Mouse (Mus musculus) limb, embryonic 11.5 days (tissue): ENCODE results near the gene Prmt2. TPM values are rescaled to one million over a fixed set of nuclear protein-coding genes. Genes with fewer than 3 reads are reported as not detected.

Source experiments
- ATAC-seq: fragments of 200-750 bp; cut with Nextera tagmentation; 2 replicates; pipeline ENCODE4 v1.8.0; 2017; ENCODE audit warnings: low read depth; ENCODE audit not compliant: insufficient number of reproducible peaks, low FRiP score, low TSS enrichment
- DNase-seq: peaks from one replicate; pipeline ENCODE4 v3.0.0-alpha.2; 2015; ENCODE audit warnings: low spot score
- H3K27ac ChIP-seq: fragments of 300-500 bp; sonication (generic); replicated peaks from 2 replicates; pipeline ENCODE4 v1.5.1; 2014; ENCODE audit warnings: low read depth, mild to moderate bottlenecking, low read length
- H3K27me3 ChIP-seq: fragments of 300-500 bp; sonication (generic); 2 replicates; pipeline ENCODE4 v1.6.1; 2014; ENCODE audit warnings: mild to moderate bottlenecking, low read length, mixed read lengths; ENCODE audit not compliant: control insufficient read depth, insufficient read depth
- H3K36me3 ChIP-seq: fragments of 300-500 bp; sonication (generic); 2 replicates; pipeline ENCODE4 v1.6.1; 2014; ENCODE audit warnings: mild to moderate bottlenecking, low read length, moderate library complexity, mixed read lengths; ENCODE audit not compliant: control insufficient read depth, insufficient read depth
- H3K4me1 ChIP-seq: fragments of 300-500 bp; sonication (generic); 2 replicates; pipeline ENCODE4 v1.6.1; 2014; ENCODE audit warnings: low read length, mixed read lengths; ENCODE audit not compliant: control insufficient read depth, insufficient read depth
- H3K4me2 ChIP-seq: fragments of 300-500 bp; sonication (generic); 2 replicates; pipeline ENCODE4 v1.6.1; 2014; ENCODE audit warnings: low read depth, mild to moderate bottlenecking, moderate library complexity; ENCODE audit not compliant: severe bottlenecking
- H3K4me3 ChIP-seq: fragments of 300-500 bp; sonication (generic); 2 replicates; pipeline ENCODE4 v1.5.1; 2014; ENCODE audit warnings: low read depth, low read length
- H3K9ac ChIP-seq: fragments of 300-500 bp; sonication (generic); 2 replicates; pipeline ENCODE4 v1.6.1; 2014; ENCODE audit warnings: mild to moderate bottlenecking, low read length
- H3K9me3 ChIP-seq: fragments of 300-500 bp; sonication (generic); 2 replicates; pipeline ENCODE4 v1.6.1; 2016; ENCODE audit warnings: low read length; ENCODE audit not compliant: control insufficient read depth
- WGBS: fragments of 180-500 bp; shearing (Covaris S2); extraction: QIAGEN DNeasy Blood & Tissue Kit; methylation state at CpG from one replicate; pipeline ENCODE4 v1.1.7; 2014; 5-methylcytosine and 5-hydroxymethylcytosine counted together
- polyA plus RNA-seq: library from polyadenylated mRNA; unstranded; fragments of >200 nt; fragmentation: Nextera tagmentation; extraction: Ambion mirVana; gene quantifications from 2 replicates; pipeline ENCODE4 v1.2.1, GENCODE M21; 2014

Prmt2 gene
- polyA plus RNA-seq, 1 experiment from 2014 or later: 49.1 TPM

DNA sequence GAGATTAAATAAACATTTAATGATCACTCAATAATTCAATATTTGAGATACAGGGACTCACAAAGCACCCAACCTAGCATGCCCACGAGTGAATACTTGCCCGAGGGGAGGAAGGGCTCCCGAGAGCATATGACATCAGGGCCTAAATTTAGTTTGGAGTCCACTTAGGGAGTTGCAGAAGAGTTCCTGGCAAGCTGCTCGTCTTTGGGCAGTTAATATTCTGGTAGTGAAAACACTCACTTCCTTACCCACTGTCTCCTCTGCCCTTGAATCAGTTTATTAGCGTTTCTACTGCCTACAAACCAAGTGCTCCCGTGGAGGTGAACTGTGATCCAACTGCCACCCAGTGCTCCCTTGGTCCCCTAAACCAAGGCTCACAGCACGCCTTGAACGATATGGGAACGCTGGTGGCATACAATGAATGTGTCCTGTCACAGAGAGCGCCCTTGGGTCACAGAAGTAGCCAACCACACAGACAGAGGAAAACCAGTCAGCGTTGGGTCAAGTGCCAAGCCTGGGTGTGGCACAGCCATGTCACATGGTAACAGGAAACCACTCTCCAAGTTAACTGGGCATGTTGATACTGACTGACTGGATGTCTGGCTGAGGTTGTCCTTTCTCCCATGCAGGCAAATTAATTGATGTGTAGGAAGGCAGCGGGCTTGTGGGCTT is 20.2 kb upstream of the Prmt2 start:
- H3K27me3 ChIP-seq: no peaks in the 10 kb centered on the region
- H3K4me1 ChIP-seq: no peaks in the 10 kb centered on the region
- no peak overlapping the region for H3K9ac ChIP-seq
- WGBS: 88% methylated on average over 12 of the region's 12 CpGs
- DNase-seq (no peak), ATAC-seq (no peak)
- H3K9me3 ChIP-seq: no peaks in the 10 kb centered on the region
- no peaks in the 10 kb centered on the region for H3K36me3 ChIP-seq
- H3K27ac ChIP-seq: no peak overlapping the region
- H3K4me3 ChIP-seq: no peak overlapping the region
- H3K4me2 ChIP-seq: no peak overlapping the region

DNA sequence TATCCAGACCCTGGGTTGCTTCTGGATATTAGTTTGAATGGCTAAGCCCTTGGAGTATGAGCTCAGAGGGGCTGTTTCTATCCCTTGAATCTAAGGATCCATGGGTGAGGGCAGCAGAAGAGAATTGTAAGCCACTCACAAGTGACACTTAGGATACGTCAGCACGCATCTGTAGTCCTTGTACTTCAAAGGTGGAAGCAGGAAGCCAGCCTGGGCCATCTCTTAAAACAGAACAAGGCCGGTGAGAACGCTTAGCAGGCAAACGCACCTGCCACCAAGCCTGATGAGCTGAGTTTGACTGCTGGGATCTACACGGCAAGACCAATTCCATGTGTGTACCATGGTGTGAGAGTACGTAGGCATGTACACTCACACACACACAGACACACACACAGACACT is 19.6 kb upstream of the Prmt2 start:
- no peaks in the 10 kb centered on the region for H3K9me3 ChIP-seq
- no peak overlapping the region for H3K4me2 ChIP-seq
- H3K9ac ChIP-seq: no peak overlapping the region
- no peaks in the 10 kb centered on the region for H3K27me3 ChIP-seq
- H3K27ac ChIP-seq: no peak overlapping the region
- no peak for DNase-seq
- ATAC-seq: no peak
- H3K4me1 ChIP-seq: no peaks in the 10 kb centered on the region
- WGBS: 89% methylated on average over 7 of the region's 7 CpGs
- H3K4me3 ChIP-seq: no peak overlapping the region
- no peaks in the 10 kb centered on the region for H3K36me3 ChIP-seq

DNA sequence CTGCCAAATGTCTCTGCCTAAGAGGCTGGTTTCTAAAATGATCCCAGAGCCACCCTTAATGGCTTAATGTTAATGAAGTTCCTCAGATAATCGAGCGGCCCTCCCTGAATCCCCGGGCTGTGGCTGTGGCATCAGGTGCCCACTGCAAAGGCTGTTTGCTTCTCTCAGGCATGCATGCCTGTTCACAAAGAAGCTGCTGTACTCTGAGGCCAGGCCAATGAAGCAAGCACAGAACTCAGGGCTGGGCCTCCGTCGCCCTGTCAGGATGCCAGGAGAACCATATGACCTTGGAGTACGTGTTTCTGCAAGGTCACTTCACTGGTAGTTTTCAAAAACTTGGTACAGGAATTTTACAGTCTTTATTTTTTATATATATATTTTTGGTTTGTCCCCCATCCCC is 18.0 kb upstream of the Prmt2 start:
- no peak overlapping the region for H3K27ac ChIP-seq
- no peak overlapping the region for H3K4me2 ChIP-seq
- ATAC-seq (no peak), DNase-seq (no peak)
- no peaks in the 10 kb centered on the region for H3K4me1 ChIP-seq
- no peak overlapping the region for H3K9ac ChIP-seq
- H3K27me3 ChIP-seq: no peaks in the 10 kb centered on the region
- WGBS: 82% methylated on average over 6 of the region's 6 CpGs
- no peak overlapping the region for H3K4me3 ChIP-seq
- H3K9me3 ChIP-seq: no peaks in the 10 kb centered on the region
- H3K36me3 ChIP-seq: no peaks in the 10 kb centered on the region

DNA sequence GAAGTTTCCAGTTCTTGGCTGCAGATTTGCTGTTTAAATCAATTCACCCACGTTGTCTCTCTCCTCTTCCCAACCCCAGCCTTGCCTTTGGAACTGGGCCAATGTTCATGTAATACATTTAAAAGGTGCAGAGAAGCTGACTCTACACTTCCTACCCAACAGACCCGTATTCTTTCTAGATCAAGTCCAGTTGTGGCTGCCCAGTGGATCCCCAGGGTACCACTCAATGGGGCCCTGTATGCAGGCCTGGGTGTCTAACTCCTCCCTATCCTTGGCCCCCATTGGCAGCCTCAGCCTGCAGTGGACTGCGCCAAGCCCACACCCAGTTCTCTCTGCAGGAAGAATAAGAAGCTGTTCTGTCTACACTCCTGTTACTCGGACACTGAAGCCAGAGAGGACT is 15.9 kb upstream of the Prmt2 start, which contains the start of gene S100b:
Gene S100b (plus strand): TSS at position 318 of the 400 bp plus-strand sequence.
- Histone ChIP-seq H3K9ac (no peak within 1 kb of the TSS), H3K4me2 (no peak within 1 kb of the TSS), H3K27ac (no peak within 1 kb of the TSS), H3K36me3 (no peaks in the 10 kb centered on the region), H3K4me1 (no peaks in the 10 kb centered on the region), H3K27me3 (no peaks in the 10 kb centered on the region), H3K4me3 (no peak within 1 kb of the TSS), H3K9me3 (no peaks in the 10 kb centered on the region)
- WGBS: 78% methylated on average over 4 of the region's 4 CpGs
- ATAC-seq: no peak
- no peak for DNase-seq

DNA sequence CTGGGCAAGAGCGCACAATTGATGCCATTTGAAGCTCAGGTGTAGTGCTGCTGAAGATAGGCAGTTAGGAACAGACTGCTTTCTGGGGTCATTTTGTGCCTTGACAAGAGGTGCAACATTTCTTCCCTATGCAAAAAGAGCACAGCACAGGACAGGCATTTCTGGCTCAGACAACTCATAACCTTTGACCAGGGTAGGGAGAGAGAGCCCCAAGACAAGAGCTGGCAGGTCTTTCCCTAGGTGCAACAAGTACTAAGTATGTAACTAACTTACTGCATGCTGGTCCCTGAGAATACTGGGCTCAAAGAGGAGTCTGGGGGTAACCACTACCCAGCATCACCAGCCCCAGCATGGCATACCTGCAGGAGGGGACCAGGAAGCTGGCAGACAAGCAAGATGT is 15.4 kb upstream of the Prmt2 start:
- H3K9ac ChIP-seq: no peak overlapping the region
- WGBS: 94% methylated on average over 1 of the region's 1 CpGs
- H3K4me2 ChIP-seq: no peak overlapping the region
- no peaks in the 10 kb centered on the region for H3K27me3 ChIP-seq
- DNase-seq (no peak), ATAC-seq (no peak)
- H3K4me1 ChIP-seq: no peaks in the 10 kb centered on the region
- H3K9me3 ChIP-seq: no peaks in the 10 kb centered on the region
- H3K4me3 ChIP-seq: no peak overlapping the region
- H3K27ac ChIP-seq: no peak overlapping the region
- no peaks in the 10 kb centered on the region for H3K36me3 ChIP-seq

DNA sequence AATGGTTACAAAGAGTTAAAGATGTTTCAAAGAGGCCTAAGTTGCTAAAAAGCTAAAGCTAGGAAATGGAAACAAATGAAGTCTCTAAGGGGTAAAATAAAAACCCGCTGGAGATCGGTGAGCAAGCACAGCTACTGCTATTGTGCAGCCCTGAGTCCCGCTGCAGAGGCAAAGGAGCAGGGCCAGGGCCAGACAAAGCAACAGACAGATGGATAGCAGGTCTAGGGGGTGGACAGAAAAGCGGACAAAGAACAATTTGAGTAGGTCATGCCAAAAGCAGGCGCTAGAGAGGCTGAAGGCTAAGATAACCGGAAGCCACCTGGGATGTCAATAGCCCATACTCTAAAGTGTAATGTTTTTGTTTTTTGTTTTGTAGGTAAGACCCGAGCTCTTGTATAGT is 13.2 kb upstream of the Prmt2 start:
- no peaks in the 10 kb centered on the region for H3K27me3 ChIP-seq
- 85% methylated on average over 7 of the region's 7 CpGs for WGBS
- no peak for ATAC-seq

DNA sequence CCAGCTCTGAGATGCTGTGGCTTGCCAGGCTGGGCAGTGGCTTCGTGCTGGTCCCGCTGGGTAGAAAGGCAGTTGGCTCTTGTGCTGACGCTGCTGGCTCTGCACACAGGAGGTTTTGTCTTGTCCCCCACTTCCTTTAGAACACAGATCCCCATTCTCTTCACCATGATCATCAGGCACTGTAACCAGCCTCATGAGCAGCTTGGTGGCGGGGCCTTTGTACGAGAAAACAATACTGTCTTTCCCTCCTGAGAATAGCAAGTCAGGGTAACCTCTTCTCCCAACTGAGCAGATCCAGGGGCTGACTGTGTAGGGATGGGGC is 10.9 kb upstream of the Prmt2 start:
- no peak overlapping the region for H3K4me2 ChIP-seq
- H3K9ac ChIP-seq: no peak overlapping the region
- DNase-seq (no peak), ATAC-seq (no peak)
- H3K9me3 ChIP-seq: no peaks in the 10 kb centered on the region
- H3K27me3 ChIP-seq: no peaks in the 10 kb centered on the region
- no peaks in the 10 kb centered on the region for H3K36me3 ChIP-seq
- 88% methylated on average over 5 of the region's 5 CpGs for WGBS
- no peak overlapping the region for H3K4me3 ChIP-seq
- no peaks in the 10 kb centered on the region for H3K4me1 ChIP-seq
- no peak overlapping the region for H3K27ac ChIP-seq

More for the DNA sequence above, 13.2 kb upstream of the Prmt2 start:
- no peak overlapping the region for H3K9ac ChIP-seq
- H3K27ac ChIP-seq: no peak overlapping the region
- no peaks in the 10 kb centered on the region for H3K9me3 ChIP-seq
- DNase-seq: no peak
- H3K4me1 ChIP-seq: no peaks in the 10 kb centered on the region
- H3K36me3 ChIP-seq: no peaks in the 10 kb centered on the region
- no peak overlapping the region for H3K4me3 ChIP-seq
- no peak overlapping the region for H3K4me2 ChIP-seq

DNA sequence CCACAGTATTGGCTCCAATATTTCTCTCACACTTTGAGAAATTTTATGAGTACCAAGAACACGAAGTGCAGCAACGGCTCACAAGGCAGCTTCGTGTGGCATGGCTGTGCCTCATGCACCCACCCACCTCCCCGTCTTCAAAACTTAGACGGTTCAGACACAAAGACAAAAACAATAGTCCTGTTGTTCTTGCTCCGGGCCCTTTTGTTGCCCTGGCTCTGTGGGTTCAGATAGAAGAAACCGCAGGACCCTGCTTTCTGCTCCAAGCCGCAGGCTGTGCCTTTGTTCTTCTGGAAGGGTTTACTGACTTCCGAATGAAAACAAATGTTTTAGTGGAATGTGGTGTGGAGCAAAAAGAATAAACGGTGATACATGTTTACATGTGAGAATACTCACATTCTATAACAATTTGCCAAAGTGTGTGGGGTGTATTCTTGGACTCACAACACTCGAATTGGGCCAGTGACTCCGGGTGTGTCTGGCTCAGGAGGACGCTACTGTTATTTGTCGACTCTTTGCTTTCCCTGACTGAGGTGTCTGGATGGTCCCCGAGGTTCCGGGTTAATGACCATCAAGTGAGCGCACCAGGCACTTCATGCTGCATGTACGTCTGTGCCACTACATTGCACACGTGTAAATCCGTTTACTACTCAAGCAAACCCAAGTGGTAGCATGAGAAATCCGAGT is 10.4 kb upstream of the Prmt2 start:
- no peak overlapping the region for H3K27ac ChIP-seq
- no peak overlapping the region for H3K9ac ChIP-seq
- no peak overlapping the region for H3K4me2 ChIP-seq
- ATAC-seq: no peak
- no peaks in the 10 kb centered on the region for H3K36me3 ChIP-seq
- no peaks in the 10 kb centered on the region for H3K27me3 ChIP-seq
- WGBS: 78% methylated on average over 21 of the region's 21 CpGs
- no peaks in the 10 kb centered on the region for H3K9me3 ChIP-seq
- no peaks in the 10 kb centered on the region for H3K4me1 ChIP-seq
- DNase-seq: no peak
- H3K4me3 ChIP-seq: no peak overlapping the region

DNA sequence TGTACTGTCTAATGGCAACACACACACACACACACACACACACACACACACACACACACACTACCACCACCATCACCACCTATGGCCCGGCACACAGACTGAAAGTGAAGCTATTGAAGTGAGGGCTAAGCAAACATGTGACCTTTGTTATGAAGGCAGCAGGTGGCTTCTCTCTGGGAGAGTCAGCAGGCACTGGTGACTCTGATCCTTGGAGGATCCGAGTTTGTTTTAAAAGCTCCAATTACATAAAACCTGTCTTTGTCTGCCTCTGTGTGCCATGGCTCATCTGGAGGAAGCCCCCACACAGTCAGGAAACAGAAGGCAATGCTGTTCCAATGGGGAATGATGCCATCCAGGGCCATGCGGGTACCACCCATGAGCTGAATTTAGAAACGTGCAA is 8.9 kb upstream of the Prmt2 start:
- no peaks in the 10 kb centered on the region for H3K36me3 ChIP-seq
- 79% methylated on average over 4 of the region's 4 CpGs for WGBS
- H3K9ac ChIP-seq: no peak overlapping the region
- no peaks in the 10 kb centered on the region for H3K27me3 ChIP-seq
- no peak overlapping the region for H3K4me2 ChIP-seq
- no peaks in the 10 kb centered on the region for H3K9me3 ChIP-seq
- no peaks in the 10 kb centered on the region for H3K4me1 ChIP-seq
- H3K27ac ChIP-seq: no peak overlapping the region
- DNase-seq (no peak), ATAC-seq (no peak)
- H3K4me3 ChIP-seq: no peak overlapping the region
